Mouse (Mus musculus): ENCODE measurements around the gene Nutm1. TPM values are rescaled to one million over a fixed set of nuclear protein-coding genes. Genes with fewer than 3 reads are reported as not detected.

Gene Nutm1
- total RNA-seq, 2 experiments from 2014 or later, result not detected

Other genes with a start within 250 kb of the Nutm1 start
- gene Olfr1310, start 246.6 kb downstream of the Nutm1 start, total RNA-seq (2021), result not detected
- gene Olfr1311, start 234.9 kb downstream of the Nutm1 start, total RNA-seq (2021), result not detected
- not detected for gene Olfr1312, start 209.1 kb downstream of the Nutm1 start, total RNA-seq (2021)
- not detected for gene Olfr1313, start 181.4 kb downstream of the Nutm1 start, total RNA-seq (2021)
- gene Olfr1314, start 162.5 kb downstream of the Nutm1 start, total RNA-seq (2021), result not detected
- not detected for gene Olfr1315-ps1, start 143.9 kb downstream of the Nutm1 start, total RNA-seq (2021)
- gene Olfr1316, start 124.3 kb downstream of the Nutm1 start, total RNA-seq (2021), result not detected
- gene Olfr1317, start 119.0 kb downstream of the Nutm1 start, total RNA-seq (2021), result not detected
- gene Olfr1318, start 105.1 kb downstream of the Nutm1 start, total RNA-seq (2021), result not detected
- gene Lpcat4, start 19.8 kb downstream of the Nutm1 start, total RNA-seq (2021), result 1 to 10 TPM; 5.2 to 5.9 TPM
- 100 to 1,000 TPM; 109 to 149 TPM for gene Nop10, start 2.6 kb upstream of the Nutm1 start, total RNA-seq (2021)
- 10 to 100 TPM; 26.9 to 32.5 TPM for gene Slc12a6, start 6.5 kb upstream of the Nutm1 start, total RNA-seq (2021)
- under 1 TPM in 1 of 2 experiments, not detected in 1; 0.38 TPM for gene Gm21985, start 7.0 kb upstream of the Nutm1 start, total RNA-seq (2021)
- gene Emc4, start 108.7 kb upstream of the Nutm1 start, total RNA-seq (2021), result 10 to 100 TPM; 95.1 to 98.0 TPM
- gene Katnbl1, start 119.9 kb upstream of the Nutm1 start, total RNA-seq (2021), result 10 to 100 TPM; 10.0 to 11.3 TPM
- gene Emc7, start 195.7 kb upstream of the Nutm1 start, total RNA-seq (2021), result 10 to 100 TPM; 31.2 to 33.8 TPM
- gene Chrm5, start 221.5 kb upstream of the Nutm1 start, total RNA-seq (2021), result not detected
- 10 to 100 TPM; 17.9 to 19.6 TPM for gene Aven, start 233.7 kb upstream of the Nutm1 start, total RNA-seq (2021)

Data from adrenal gland, adult 18-20 months (tissue).